Mouse (Mus musculus): ENCODE results near the gene Tpk1.

DNA sequence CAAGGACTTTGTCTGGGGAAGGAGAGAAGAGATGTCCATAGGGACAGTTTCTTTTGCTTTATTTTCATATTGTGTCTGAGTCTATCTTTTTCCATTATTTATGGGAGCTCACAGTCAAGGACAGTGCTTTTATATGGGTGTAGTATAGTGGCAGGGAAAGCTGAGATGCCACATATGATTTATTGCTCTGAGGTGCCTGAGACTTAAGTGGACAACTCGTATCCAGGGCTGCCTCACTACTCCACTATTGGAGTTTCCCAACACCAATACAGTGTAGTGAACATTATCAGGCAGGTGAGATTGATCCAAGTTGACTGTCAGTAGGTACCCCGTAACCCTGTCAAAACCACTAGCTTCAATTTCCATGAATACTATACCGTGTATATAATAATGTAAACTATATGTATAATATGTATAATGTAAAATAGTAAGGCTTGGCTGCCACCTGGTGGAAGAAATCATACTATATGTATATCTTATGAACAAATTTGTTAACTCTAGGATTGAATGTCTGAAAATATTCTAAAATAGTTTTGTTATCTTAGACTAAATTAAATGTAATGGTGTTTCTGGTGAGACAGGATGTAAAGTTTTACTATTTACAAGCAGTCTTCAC lies 330.4 kb downstream of the Tpk1 start:
- TF ChIP-seq TAL1 (IDR thresholded peaks at IDR 0.05; ENCODE audit: low read length) (no peak), GATA1 (IDR thresholded peaks at IDR 0.05; ENCODE audit: low read length) (no peak)

All from erythroblast, embryonic 14.5 days (primary cell).